Mouse (Mus musculus) thymus, adult 2 months (tissue): ENCODE results near the gene Nostrin.

Source experiments
- CTCF ChIP-seq: fragments of 200-500 bp; IDR thresholded peaks from 2 replicates; pipeline ENCODE4 v1.5.1; 2012; ENCODE audit warnings: mild to moderate bottlenecking, control low read depth, low read length, moderate library complexity, borderline replicate concordance; ENCODE audit not compliant: control insufficient read depth, poor library complexity, insufficient read depth; ENCODE audit errors: extremely low read depth
- POLR2A ChIP-seq: fragments of 200-500 bp; IDR thresholded peaks from 2 replicates; pipeline ENCODE4 v1.6.1; 2012; ENCODE audit warnings: mild to moderate bottlenecking, low read length, control low read depth, moderate library complexity; ENCODE audit not compliant: control insufficient read depth, poor library complexity, insufficient read depth; ENCODE audit errors: extremely low read depth

- TF ChIP-seq CTCF: no peak
- no peak for TF ChIP-seq POLR2A
Observed at GRCm38 (mm10) chr2:69170395-69171077, 34.9 kb downstream of the Nostrin start.
